Mouse (Mus musculus) small intestine, adult 10 weeks (tissue): Measurements from ENCODE around the gene Gm595. TPM values are rescaled to one million over a fixed set of nuclear protein-coding genes. Genes with fewer than 3 reads are reported as not detected.

Experiments used
- polyA plus RNA-seq: library from polyadenylated mRNA; stranded (reverse); fragments of 350-450 nt; fragmentation: Illumina TruSeq; extraction: RNeasy Lipid Tissue Mini Kit (QIAGEN cat#74804); gene quantifications from one replicate; pipeline ENCODE4 v1.2.3, GENCODE M21; 2014; ENCODE audit warnings: low replicate concordance

Gene Gm595
- not detected for polyA plus RNA-seq

DNA sequence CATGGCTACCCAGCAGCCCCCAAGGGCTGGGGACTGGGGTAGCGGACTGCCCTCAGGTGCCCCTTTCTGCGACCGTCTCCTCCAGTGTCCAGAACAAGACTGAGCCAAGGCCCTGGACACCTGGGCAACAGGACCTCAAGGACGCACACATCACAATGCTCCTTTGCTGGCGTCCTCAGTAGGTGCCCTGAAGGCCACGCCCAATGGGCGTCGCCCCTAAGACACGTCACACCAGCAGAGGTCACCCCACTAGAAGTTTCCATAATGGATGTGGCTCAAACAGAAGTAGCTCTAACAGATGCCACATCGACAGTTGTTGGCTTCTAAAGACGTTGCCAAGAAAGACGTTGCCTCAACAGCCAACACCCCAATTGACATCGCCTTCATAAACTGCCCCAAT lies at the start of gene Gm595:
Gene Gm595, minus strand, starts transcription at position 101 of the 400 bp plus-strand sequence.

Other genes with a start within 250 kb of the Gm595 start
- gene Gpr119, start 203.2 kb downstream of the Gm595 start, polyA plus RNA-seq = 0.19 TPM
- 8.4 TPM for gene Rbmx2, start 182.7 kb downstream of the Gm595 start, polyA plus RNA-seq